Mouse (Mus musculus): ENCODE data around the gene Frmd6. TPM values are rescaled to one million over a fixed set of nuclear protein-coding genes. Genes with fewer than 3 reads are reported as not detected.
A peak's percentile ranks its signal among the peaks of the same experiment; 100 is the strongest.

Gene Frmd6
- polyA plus RNA-seq, 1 experiment: 29.9 TPM

GRCm38 (mm10) chr12:70825651-70826317, 470 bp downstream of the Frmd6 start:
- peaks cover under 1% of the 10 kb centered on the region; the same call in 1 of the 2 replicates for H3K4me1 ChIP-seq (ENCODE audit: control insufficient read depth, insufficient read depth, low read length)
- peak overlapping the region; percentile 86 for H3K27ac ChIP-seq (ENCODE audit: insufficient read depth, low read length)
- H3K4me3 ChIP-seq (ENCODE audit: insufficient read depth, low read length): peak overlapping the region; percentile 78
- no peak for TF ChIP-seq POLR2A (IDR thresholded peaks at IDR 0.05; ENCODE audit: extremely low read depth, insufficient read depth, low read length)
- TF ChIP-seq CTCF (IDR thresholded peaks at IDR 0.05; ENCODE audit: extremely low read depth, insufficient read depth, low read length): no peak

GRCm38 (mm10) chr12:70826318-70827072, 1.2 kb downstream of the Frmd6 start:
- TF ChIP-seq CTCF (IDR thresholded peaks at IDR 0.05; ENCODE audit: extremely low read depth, insufficient read depth, low read length) (no peak), POLR2A (IDR thresholded peaks at IDR 0.05; ENCODE audit: extremely low read depth, insufficient read depth, low read length) (0 out of 2 replicates have a peak, but pooled peaks have one; percentile 10)
- peak overlapping the region; percentile 86 for H3K27ac ChIP-seq (ENCODE audit: insufficient read depth, low read length)
- peak overlapping the region; percentile 78 for H3K4me3 ChIP-seq (ENCODE audit: insufficient read depth, low read length)
- peaks cover 5% of the 10 kb centered on the region; the same call in 1 of the 2 replicates for H3K4me1 ChIP-seq (ENCODE audit: control insufficient read depth, insufficient read depth, low read length)

- Histone ChIP-seq H3K4me1 (ENCODE audit: control insufficient read depth, insufficient read depth, low read length) (peaks cover 5% of the 10 kb centered on the region; the same call in 1 of the 2 replicates), H3K4me3 (ENCODE audit: insufficient read depth, low read length) (peak overlapping the region; percentile 78), H3K27ac (ENCODE audit: insufficient read depth, low read length) (no peak overlapping the region)
- TF ChIP-seq POLR2A (IDR thresholded peaks at IDR 0.05; ENCODE audit: extremely low read depth, insufficient read depth, low read length): no peak
- no peak for TF ChIP-seq CTCF (IDR thresholded peaks at IDR 0.05; ENCODE audit: extremely low read depth, insufficient read depth, low read length)
These were observed 2.0 kb downstream of the Frmd6 start for GRCm38 (mm10) chr12:70827187-70827900.

- H3K4me1 ChIP-seq (ENCODE audit: control insufficient read depth, insufficient read depth, low read length): peaks cover 5% of the 10 kb centered on the region; the same call in 1 of the 2 replicates
- no peak for TF ChIP-seq POLR2A (IDR thresholded peaks at IDR 0.05; ENCODE audit: extremely low read depth, insufficient read depth, low read length)
- TF ChIP-seq CTCF (IDR thresholded peaks at IDR 0.05; ENCODE audit: extremely low read depth, insufficient read depth, low read length): no peak
- H3K4me3 ChIP-seq (ENCODE audit: insufficient read depth, low read length): peak overlapping the region; percentile 78; the same call in 1 of the 2 replicates
- H3K27ac ChIP-seq (ENCODE audit: insufficient read depth, low read length): no peak overlapping the region
These were observed 2.6 kb downstream of the Frmd6 start for GRCm38 (mm10) chr12:70827901-70828271.

GRCm38 (mm10) chr12:70830982-70831566, 5.8 kb downstream of the Frmd6 start:
- H3K4me3 ChIP-seq (ENCODE audit: insufficient read depth, low read length): no peak overlapping the region
- H3K27ac ChIP-seq (ENCODE audit: insufficient read depth, low read length): no peak overlapping the region
- peaks cover 12% of the 10 kb centered on the region for H3K4me1 ChIP-seq (ENCODE audit: control insufficient read depth, insufficient read depth, low read length)
- no peak for TF ChIP-seq POLR2A (IDR thresholded peaks at IDR 0.05; ENCODE audit: extremely low read depth, insufficient read depth, low read length)
- no peak for TF ChIP-seq CTCF (IDR thresholded peaks at IDR 0.05; ENCODE audit: extremely low read depth, insufficient read depth, low read length)

- TF ChIP-seq POLR2A (IDR thresholded peaks at IDR 0.05; ENCODE audit: extremely low read depth, insufficient read depth, low read length) (no peak), CTCF (IDR thresholded peaks at IDR 0.05; ENCODE audit: extremely low read depth, insufficient read depth, low read length) (no peak)
- Histone ChIP-seq H3K27ac (ENCODE audit: insufficient read depth, low read length) (no peak overlapping the region), H3K4me1 (ENCODE audit: control insufficient read depth, insufficient read depth, low read length) (peaks cover 12% of the 10 kb centered on the region), H3K4me3 (ENCODE audit: insufficient read depth, low read length) (no peak overlapping the region)
These were observed 7.1 kb downstream of the Frmd6 start for GRCm38 (mm10) chr12:70832216-70832998.

GRCm38 (mm10) chr12:70833050-70833449, 7.7 kb downstream of the Frmd6 start:
- no peak overlapping the region for H3K27ac ChIP-seq (ENCODE audit: insufficient read depth, low read length)
- H3K4me1 ChIP-seq (ENCODE audit: control insufficient read depth, insufficient read depth, low read length): peaks cover 15% of the 10 kb centered on the region
- no peak for TF ChIP-seq POLR2A (IDR thresholded peaks at IDR 0.05; ENCODE audit: extremely low read depth, insufficient read depth, low read length)
- TF ChIP-seq CTCF (IDR thresholded peaks at IDR 0.05; ENCODE audit: extremely low read depth, insufficient read depth, low read length): no peak
- no peak overlapping the region for H3K4me3 ChIP-seq (ENCODE audit: insufficient read depth, low read length)

- TF ChIP-seq CTCF (IDR thresholded peaks at IDR 0.05; ENCODE audit: extremely low read depth, insufficient read depth, low read length) (no peak), POLR2A (IDR thresholded peaks at IDR 0.05; ENCODE audit: extremely low read depth, insufficient read depth, low read length) (no peak)
- Histone ChIP-seq H3K4me1 (ENCODE audit: control insufficient read depth, insufficient read depth, low read length) (peaks cover 15% of the 10 kb centered on the region), H3K27ac (ENCODE audit: insufficient read depth, low read length) (no peak overlapping the region), H3K4me3 (ENCODE audit: insufficient read depth, low read length) (no peak overlapping the region)
These were observed 8.7 kb downstream of the Frmd6 start for GRCm38 (mm10) chr12:70834043-70834442.

All from cortical plate, adult 2 months (tissue).